Mouse (Mus musculus): Measurements from ENCODE around the gene Pi4kb.
A peak's percentile ranks its signal among the peaks of the same experiment; 100 is the strongest.

The Pi4kb gene

GRCm38 (mm10) chr3:94958295-94958694 is 16.2 kb upstream of the Pi4kb start:
- no peak for DNase-seq

DNA sequence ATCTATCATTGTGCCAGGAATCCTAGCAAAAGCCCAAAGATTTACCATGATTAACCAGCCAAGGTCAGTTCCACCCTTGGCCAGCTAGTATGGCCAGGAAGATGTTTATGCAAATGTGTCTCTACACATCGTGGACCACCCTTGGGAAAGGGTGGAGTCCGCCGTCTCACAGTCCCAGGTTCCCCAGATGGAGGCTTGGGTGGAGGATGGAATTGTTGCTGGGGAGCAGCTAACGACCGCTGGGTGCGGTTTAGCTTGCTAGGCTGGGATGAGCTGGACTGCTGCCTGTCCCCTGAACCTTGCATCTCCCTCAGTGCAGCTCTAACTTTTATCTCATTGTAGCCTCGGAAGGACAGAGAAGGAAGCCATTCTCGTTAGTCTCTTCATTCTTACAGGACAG is 14.7 kb upstream of the Pi4kb start:
- no peak for DNase-seq

DNA sequence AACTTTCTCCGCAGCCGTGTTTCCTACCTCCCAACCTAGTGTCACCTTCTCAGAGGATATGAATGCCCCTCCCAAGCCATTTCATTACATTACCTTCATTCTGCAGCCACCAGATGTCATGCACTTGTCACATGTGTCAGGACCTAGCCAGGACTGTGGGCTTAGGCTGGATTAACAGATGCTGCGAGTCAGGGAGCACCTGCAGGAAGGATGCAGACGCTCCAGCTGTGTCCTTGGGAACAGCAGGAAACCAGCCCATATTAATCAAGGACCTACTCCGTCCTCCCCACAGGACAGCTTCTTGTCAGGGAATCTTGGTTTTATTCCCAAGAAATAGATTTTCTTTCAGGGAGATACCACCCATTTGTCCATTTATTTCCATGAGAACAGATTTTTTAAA is 14.2 kb upstream of the Pi4kb start:
- no peak for DNase-seq

DNA sequence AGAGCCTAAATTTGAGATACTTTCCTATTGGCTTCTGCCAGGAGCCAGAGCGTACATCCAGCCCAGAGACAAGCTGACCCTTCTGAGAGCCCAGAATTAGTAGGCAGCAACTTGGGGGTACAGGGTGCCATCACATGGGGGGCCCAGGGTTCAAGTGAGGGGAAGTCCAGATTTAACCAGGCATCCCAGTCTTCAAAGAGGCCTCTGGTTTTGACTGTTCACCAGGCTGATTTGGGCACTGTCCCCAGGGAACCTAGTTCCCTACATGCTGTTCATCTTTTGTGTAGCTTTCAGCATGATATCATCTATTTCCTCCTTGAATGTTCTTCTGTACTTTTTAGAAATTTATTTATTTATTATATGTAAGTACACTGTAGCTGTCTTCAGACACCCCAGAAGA is 9.5 kb upstream of the Pi4kb start:
- no peak for DNase-seq

- DNase-seq: no peak
Observed at GRCm38 (mm10) chr3:94965878-94966277, 8.7 kb upstream of the Pi4kb start.

DNA sequence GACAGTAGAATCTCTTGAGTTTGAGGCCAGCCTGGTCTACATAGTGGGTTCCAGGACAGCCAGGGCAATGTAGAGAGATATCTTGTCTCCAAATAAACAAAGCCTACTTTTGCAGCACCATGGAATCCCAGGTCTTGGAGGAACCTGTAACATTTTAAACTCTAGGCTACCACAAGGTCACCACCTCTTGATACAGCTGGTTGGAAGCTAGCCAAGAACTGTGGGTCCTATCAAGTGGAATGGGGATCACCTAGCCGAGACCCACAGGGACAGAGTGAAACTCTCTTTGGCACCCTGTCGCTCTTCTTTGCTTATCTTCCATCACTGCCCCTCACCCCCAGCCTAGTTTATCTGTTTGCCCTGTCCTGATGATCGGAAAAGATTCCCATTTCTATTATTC is 2.0 kb upstream of the Pi4kb start:
- no peak for DNase-seq

DNA sequence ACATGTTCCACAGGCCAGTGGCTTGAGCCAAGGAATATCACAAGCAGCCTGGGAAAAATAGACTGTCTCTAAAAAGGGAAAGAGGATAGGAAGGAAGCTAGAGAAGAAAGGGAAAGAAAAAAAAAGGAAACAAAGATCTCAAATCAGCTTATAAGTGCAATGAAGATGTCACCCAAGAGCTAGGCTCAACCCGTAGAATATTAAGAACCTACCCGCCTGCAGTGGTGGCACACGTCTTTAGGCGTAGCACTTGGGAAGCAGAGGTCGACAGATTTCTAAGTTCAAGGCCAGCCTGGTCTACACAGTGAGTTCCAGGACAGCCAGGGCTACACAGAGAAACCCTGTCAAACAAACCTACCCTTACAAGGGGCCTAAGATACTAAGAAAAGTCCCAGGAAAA is 911 bp upstream of the Pi4kb start:
- DNase-seq: no peak

DNA sequence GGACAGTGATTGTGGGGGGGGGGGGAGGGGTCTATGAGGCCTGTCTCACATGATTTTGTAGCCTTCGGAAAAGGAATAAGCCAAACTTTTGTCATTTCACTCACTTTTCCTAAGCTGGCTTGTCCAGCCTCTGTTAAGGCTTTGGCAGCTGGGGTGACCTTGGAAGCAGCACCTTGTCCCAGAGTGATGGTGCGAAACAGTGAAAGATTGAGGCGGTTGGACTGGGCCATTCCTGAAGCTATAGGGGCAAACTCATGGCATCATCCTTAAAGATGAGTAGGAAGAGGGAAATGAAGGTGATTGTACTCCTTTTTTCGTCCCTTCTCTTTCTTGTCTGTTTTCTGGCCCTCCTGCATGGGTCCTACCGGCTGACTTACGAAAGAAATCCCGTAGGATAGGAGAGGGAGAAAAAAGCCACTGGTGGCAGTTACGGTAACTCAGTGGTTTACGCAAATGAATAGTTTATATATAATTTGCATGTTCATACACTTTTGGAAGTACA is 454 bp upstream of the Pi4kb start:
- DNase-seq: no peak

DNA sequence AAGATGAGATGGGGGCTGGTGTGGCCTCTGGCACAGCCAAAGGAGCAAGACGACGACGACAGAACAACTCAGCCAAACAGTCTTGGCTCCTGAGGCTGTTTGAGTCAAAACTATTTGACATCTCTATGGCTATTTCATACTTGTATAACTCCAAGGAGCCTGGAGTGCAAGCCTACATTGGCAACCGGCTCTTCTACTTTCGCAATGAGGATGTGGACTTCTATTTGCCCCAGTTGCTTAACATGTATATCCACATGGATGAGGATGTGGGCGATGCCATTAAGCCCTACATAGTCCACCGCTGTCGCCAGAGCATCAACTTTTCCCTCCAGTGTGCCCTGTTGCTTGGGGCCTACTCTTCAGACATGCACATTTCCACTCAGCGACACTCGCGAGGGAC is 9.8 kb downstream of the Pi4kb start:
- no peak for DNase-seq

GRCm38 (mm10) chr3:94985513-94985912 is 11.0 kb downstream of the Pi4kb start:
- DNase-seq: no peak

- DNase-seq: peak; percentile 68
Observed at GRCm38 (mm10) chr3:94987578-94987977, 13.0 kb downstream of the Pi4kb start.

- peak; percentile 26 for DNase-seq
Observed at GRCm38 (mm10) chr3:94989159-94989761, 14.7 kb downstream of the Pi4kb start.

DNA sequence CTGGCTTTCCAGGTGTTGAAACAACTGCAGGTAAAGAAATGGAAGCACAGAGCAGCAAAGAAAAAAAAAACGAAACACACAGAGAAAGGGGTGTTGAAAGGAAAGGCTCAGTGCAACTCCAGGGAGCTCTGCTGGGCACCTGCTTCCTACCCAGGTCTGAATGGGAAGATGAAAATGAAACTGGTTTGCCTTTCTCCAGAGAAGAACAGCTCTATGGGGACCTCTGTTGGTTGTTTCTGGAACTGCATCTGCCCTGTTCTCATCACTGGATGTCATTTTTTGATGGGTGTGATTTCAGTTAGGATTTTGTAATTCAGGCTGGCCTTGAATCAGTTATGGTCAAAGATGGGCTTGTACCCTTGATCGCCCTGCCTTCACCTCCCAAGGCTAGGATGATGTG is 22.4 kb downstream of the Pi4kb start:
- peak; percentile 91 for DNase-seq

DNA sequence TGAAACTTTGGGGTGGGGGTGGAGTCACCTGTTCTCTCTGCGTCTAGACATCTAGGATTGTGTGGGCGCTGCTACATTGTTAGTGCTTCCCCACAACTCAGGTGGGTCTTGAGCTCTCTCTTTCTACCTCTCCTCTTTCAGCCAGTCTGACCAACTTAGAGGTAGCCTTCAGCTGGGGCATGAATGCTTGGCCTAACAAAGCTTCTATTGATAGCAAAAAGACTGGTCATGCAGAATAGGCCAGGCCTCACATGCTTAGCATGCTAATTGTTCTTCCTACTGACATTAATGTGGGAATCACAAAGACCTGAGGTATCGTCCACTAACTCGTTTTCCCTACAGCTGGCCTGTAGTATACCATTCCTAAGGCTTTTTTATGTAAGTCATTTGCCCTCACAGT is 28.0 kb downstream of the Pi4kb start:
- no peak for DNase-seq

- DNase-seq: no peak
Observed at GRCm38 (mm10) chr3:95003273-95003672, 28.7 kb downstream of the Pi4kb start.

- DNase-seq: no peak
Observed at GRCm38 (mm10) chr3:95005651-95006050, 31.1 kb downstream of the Pi4kb start.

DNA sequence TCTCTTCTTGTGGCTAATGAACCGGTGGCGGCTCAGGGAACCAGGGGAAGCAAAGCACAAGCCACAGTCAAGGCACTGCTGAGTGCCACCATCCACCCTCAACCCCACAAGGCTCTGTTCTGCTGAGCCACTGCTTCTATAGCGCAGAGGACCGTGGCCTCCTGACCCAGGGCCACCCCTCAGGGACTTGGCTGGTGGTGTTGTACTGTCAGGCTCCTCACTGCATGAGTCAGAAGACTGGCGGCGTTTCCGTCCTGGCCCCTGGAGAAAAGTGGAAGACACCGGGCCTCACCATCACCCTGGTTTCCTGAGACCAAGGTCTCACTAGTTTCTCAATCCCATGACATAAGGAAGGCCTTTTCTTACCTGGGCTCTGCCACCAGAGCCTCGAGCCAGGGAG is 33.2 kb downstream of the Pi4kb start:
- DNase-seq: no peak

GRCm38 (mm10) chr3:95010396-95010795 is 35.9 kb downstream of the Pi4kb start:
- DNase-seq: no peak

DNA sequence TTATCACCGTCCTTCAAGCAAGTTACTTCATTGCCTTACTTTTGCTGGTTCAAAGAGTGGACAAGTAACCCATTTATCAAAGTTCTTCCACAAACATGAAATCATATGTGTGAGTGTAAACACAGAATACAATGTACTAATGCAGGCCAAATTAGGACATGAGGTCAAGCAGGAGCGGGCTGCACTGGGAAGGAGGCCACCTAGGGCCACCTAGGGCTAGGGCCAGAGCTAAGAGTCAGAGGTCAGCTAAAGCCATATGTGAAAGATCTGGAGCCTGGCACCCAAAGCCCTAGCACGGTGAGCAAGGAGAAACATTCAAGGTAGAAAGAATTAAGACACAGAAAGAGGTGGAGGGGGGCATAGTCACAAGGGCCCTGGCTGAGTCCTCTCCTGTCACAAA is 38.5 kb downstream of the Pi4kb start:
- no peak for DNase-seq

DNA sequence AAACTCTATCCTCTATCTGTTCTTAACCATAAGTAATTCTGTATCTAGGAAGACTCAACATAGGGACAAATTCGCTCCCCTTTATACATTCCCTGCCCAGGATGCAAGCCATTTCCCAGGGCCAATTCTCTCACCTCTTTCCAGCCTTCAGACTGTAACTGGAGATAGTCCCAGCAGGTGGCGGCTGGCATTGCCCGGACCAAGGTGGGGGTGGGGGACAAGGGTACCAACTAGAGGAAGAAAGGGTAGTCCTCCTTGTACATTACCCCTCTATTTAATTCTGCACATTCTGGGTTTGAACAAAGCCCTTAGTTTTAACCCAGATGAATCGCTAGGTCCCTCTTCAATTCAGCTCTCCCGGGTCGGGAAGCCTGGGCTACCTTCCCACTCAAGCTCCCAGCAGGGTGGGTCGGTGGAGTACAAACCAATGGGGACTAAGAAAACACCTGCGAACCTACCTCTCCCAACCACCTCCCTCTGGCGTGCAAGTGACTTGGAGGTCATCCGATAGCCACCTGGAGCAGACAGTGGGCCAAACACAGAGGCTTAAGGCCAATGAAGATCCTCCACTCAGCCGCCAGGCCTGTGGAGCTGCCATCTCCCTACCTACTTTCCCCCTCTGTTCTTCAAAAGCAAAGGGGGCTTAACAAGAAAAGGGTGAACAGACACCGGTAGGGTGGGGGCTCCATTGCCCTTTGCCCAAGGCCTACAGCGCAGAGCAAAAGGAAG is 39.3 kb downstream of the Pi4kb start:
- DNase-seq: peak; percentile 39

DNA sequence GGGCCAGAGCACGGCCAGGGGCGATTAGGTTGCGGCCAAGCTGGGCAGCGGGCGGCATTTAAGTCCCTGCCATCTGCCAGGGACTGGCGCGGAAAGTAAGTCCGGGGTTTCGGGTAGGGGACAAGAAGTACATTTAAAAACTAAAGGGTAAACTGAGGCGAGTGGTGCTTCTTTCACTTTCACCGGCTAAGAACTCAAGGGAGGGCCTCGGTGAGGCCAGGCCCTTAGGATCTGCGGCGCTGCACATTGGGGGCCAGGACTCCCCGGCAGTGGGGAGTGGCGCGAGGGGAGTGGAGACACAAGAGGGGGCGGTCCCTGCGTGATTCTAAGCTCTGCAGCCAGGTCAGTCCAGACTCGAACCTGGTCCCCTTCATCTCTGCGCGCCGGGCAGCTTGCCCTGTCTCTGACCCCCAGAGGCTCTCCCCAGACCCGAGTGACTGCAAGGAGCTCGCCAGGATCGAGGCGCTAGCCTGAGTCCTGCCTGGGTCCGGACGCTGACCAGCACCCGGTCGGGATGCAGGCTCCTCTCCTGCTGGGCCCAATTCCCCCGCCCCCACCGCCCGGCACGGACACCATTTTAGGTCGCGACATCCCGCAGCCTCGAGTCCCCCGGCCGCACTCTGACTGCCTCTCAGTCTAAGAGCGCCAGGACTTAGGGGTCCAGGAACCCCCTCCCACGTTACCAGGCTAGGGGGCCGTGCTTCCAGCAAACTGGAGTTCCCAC is 40.1 kb downstream of the Pi4kb start:
- DNase-seq: peak; percentile 78

- peak; percentile 99 for DNase-seq
Observed at GRCm38 (mm10) chr3:95015337-95015872, 40.9 kb downstream of the Pi4kb start, which contains the start of gene Zfp687. Gene Zfp687 (minus strand): TSS chr3:95015448.

GRCm38 (mm10) chr3:95015891-95016531 is 41.5 kb downstream of the Pi4kb start:
- DNase-seq: peak; percentile 95
